Mouse (Mus musculus): ENCODE results near the gene Hist4h4.

- no peak for TF ChIP-seq CTCF (IDR thresholded peaks at IDR 0.05)
- TF ChIP-seq EP300 (IDR thresholded peaks at IDR 0.05), result no peak
These were observed 7.0 kb upstream of the Hist4h4 start for GRCm38 (mm10) chr6:136811196-136811595.

Measured in lung, postnatal 0 days (tissue).